Mouse (Mus musculus) monocyte, adult 5-6 weeks (primary cell): ENCODE measurements around the gene Prss1. TPM values are rescaled to one million over a fixed set of nuclear protein-coding genes. Genes with fewer than 3 reads are reported as not detected.
"Not testable (repeated sequence)": the region's sequence is repeated elsewhere in the genome, so short reads cannot be mapped to it uniquely, and the experiment has no call there.

Experiments used
- ATAC-seq: fragments of 153-309, 156-312 bp; replicated peaks from 2 replicates; pipeline ENCODE4 v1.8.0; 2017; ENCODE audit warnings: mild to moderate bottlenecking; ENCODE audit not compliant: low TSS enrichment, insufficient number of reproducible peaks, severe bottlenecking, poor library complexity, low FRiP score
- total RNA-seq: library from RNA; stranded (forward); fragments of 200-1000, 200-491, 200-594 nt; gene quantifications from 3 replicates; pipeline ENCODE4 v1.2.3, GENCODE M21; 2017

Gene Prss1
- not detected in 3 replicates for total RNA-seq

DNA sequence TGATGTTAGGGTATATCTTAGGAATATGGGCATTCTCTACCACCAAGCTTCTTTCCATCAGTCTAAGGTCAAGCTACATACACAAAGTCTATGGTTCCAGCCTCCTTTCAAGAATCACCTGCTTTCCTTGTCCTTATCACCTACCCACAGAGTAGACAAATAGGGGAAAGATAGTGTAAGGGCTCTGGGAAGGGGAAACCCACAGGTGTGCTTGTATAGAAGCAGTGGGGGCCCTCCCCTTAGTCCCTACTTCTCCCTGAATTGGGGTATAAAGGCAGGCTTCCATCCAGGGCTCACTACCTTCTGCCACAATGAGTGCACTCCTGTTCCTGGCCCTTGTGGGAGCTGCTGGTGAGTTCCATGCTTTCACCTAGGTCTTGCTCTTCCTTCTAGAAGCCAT, at the start of gene Prss1:
TSS of gene Prss1 (plus strand) at position 301 of the 400 bp plus-strand sequence.
- not testable (repeated sequence) for ATAC-seq

DNA sequence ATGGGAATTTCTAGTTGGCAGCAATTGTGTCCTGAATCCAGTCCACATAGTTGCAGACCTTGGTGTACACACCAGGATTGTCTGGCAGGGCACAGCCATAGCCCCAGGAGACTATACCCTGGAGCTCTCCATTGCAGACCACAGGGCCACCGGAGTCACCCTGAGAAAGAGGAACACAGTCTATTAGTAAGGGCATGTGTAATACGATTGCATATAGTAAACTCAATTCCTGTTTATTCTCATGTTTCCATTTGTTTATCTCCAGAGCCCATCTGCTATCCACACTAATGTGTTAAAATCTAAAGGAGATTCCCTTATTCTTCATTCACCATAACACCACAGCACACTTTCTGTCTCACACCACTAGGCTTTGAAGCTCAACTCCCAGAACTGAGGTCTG, 16.5 kb upstream of the Prss1 start:
- not testable (repeated sequence) for ATAC-seq

DNA sequence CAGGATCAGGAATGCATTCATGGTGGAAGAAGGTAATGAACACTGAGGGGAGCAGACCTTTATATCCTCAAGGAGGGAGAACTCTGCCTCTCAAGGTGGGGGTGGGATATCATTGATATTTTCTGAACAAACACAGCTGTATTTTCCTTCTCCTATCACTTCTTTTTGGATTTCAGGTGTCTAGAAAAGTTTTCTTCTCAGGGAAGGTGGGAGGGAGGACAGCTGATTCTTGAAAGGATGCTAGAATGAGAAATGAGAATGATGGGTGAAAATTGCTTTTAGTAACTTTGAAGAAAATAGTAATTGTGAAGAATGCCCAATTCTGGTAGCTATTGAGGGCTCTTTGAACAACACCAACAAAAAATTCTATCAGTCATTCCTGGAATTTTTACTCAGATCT, 12.7 kb upstream of the Prss1 start, which contains the start of gene Gm10334:
TSS of gene Gm10334 (minus strand) at position 101 of the 400 bp plus-strand sequence.
- ATAC-seq: not testable (repeated sequence)

DNA sequence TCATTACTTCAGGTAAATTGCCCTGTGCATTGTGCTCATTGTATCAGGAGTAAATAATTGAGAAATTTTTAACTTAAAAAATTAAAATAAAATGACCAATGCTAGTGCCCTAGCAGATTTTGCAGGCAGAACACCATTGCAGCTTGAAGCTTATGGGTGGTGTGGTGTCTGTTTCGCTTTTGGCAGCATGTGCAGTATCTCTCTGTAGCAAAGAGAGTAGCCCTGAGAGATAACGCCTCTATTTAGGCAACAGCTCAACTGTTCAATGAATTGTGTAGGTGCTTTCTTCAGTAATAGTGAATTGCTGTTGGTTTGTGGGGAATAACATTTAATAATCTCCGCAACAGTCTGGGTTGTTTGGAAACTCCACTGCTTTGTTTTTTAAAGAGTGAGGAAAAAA, 40.6 kb downstream of the Prss1 start:
- ATAC-seq: no peak

DNA sequence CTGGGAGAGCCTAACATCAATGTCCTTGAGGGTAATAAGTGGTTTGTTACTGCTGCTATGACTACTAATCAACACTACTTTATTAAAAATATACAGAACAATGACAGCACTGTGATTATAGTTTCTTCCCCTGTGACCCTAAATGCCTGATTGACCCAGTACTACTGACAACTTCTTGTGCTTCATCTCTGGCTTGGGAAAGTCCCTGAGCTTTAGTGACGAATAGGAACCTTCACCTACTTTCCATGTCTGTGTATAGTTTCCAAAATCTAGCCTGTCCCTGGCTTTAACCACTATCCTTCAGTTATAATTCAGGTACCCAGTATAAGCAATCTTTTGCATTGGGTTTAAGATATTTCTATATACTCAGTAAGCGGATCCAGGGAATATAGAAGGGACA, 46.2 kb downstream of the Prss1 start:
- no peak for ATAC-seq

DNA sequence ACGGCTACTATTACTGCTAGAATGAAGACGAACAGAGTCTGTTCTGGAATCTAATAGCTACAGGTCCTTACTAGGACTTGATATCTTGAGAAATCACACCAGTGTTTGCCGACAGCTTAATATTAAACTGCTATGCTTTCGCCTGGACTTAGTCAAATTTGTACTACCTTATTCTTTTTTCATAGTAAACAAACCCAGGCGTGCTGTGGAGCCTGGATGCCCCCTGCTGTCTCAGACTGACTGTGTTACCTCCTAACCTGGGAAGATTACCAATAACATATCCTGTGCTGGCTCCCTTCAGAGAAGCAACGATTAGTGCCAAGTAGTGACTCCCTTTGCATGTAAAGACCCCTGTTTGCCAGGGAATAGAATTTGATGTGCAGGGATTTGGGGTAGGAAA, 46.6 kb downstream of the Prss1 start:
- no peak for ATAC-seq

Other genes starting within 250 kb of the Prss1 start
- gene Try4, start 156.7 kb upstream of the Prss1 start, total RNA-seq: not detected in 3 replicates
- not detected in 3 replicates for gene Try5, start 142.1 kb upstream of the Prss1 start, total RNA-seq
- gene Try10, start 104.8 kb upstream of the Prss1 start, total RNA-seq: not detected in 3 replicates
- not detected in 3 replicates for gene Prss3, start 81.3 kb upstream of the Prss1 start, total RNA-seq
- gene Gm5771, start 66.6 kb upstream of the Prss1 start, total RNA-seq: not detected in 3 replicates
- not detected in 3 replicates for gene Gm10334, start 12.8 kb upstream of the Prss1 start, total RNA-seq
- not detected in 3 replicates for gene Prss2, start 62.9 kb downstream of the Prss1 start, total RNA-seq
- 1.6 to 4.7 TPM (median 2.0 TPM) in 3 replicates for gene Ephb6, start 146.6 kb downstream of the Prss1 start, total RNA-seq
- gene Trpv6, start 177.5 kb downstream of the Prss1 start, total RNA-seq: not detected in 3 replicates
- not detected in 3 replicates for gene Trpv5, start 221.8 kb downstream of the Prss1 start, total RNA-seq
- not detected in 3 replicates for gene Llcfc1, start 225.5 kb downstream of the Prss1 start, total RNA-seq
- 0.39 TPM in 1 of 3 replicates, not detected in the others for gene Kel, start 245.4 kb downstream of the Prss1 start, total RNA-seq